Comparison of ENCODE assay signal across 8 mouse cellular contexts in genomic region chr12:86798773-86799540, GRCm38 (mm10).
DNase-seq lines count a peak whose midpoint lies in the region; ATAC-seq and TF ChIP-seq lines count a peak whose summit lies in the region.

No protein-coding gene starts in this region.

- peaks cover 0 to 8% of the 10 kb centered on the region in 2 experiments; a peak in 2 of 4 replicates for H3K36me3 ChIP-seq in MEL (ENCODE audit: control insufficient read depth in 1 of 2, insufficient read depth in 2 of 2, low read length in 2 of 2)
- no peaks in the 10 kb centered on the region for H3K36me3 ChIP-seq in hindbrain, embryonic 11.5 days (ENCODE audit: control insufficient read depth, insufficient read depth, low read length)

- peak overlapping the region; percentile 40 to 54 for H3K4me3 ChIP-seq in MEL (ENCODE audit: control insufficient read depth in 1 of 2, insufficient read depth in 1 of 2, low read depth in 2 of 2, low read length in 2 of 2)
- H3K4me3 ChIP-seq in cerebellum, adult 2 months (replicated peaks; ENCODE audit: insufficient read depth, low read depth, low read length), result no peak overlapping the region
- no peak overlapping the region for H3K4me3 ChIP-seq in hindbrain, embryonic 11.5 days (ENCODE audit: low read depth, low read length)

- H3K9ac ChIP-seq in MEL (ENCODE audit: control insufficient read depth, low read depth, low read length, poor library complexity, severe bottlenecking), result peak overlapping the region; percentile 49
- peak overlapping the region; percentile 27; the same call in 1 of the 2 replicates for H3K9ac ChIP-seq in hindbrain, embryonic 11.5 days (ENCODE audit: low read depth, low read length)

- peak; percentile 77 for DNase-seq in MEL (ENCODE audit: low read depth, low spot score)
- DNase-seq in cerebellum, adult 2 months, result peak; percentile 85 to 94
- peak; percentile 75 to 96 for DNase-seq in frontal cortex, adult 2 months (ENCODE audit: extremely low spot score in 1 of 2, low spot score in 1 of 2)
- peak; percentile 96 for DNase-seq in hindbrain, embryonic 11.5 days (ENCODE audit: low spot score)
- peak; percentile 93 to 94 for DNase-seq in layer of hippocampus, postnatal 14 days (ENCODE audit: low spot score in 2 of 2)
- peak; percentile 89 for DNase-seq in lung, postnatal 25 days (ENCODE audit: low spot score)
- DNase-seq in right cerebral cortex, postnatal 25 days, result peak; percentile 86
- DNase-seq in yolk sac, embryonic 10.5 days (ENCODE audit: low spot score), result peak; percentile 82

- no peak overlapping the region for H3K4me2 ChIP-seq in hindbrain, embryonic 11.5 days (replicated peaks; ENCODE audit: low read depth, low read length)

- H3K79me2 ChIP-seq in MEL (ENCODE audit: control insufficient read depth, insufficient read depth, low read length, poor library complexity), result no peaks in the 10 kb centered on the region

- 11% methylated on average over 14 of the region's 14 CpGs for WGBS in cerebellum, adult 2 months
- 16% methylated on average over 14 of the region's 14 CpGs for WGBS in hindbrain, embryonic 11.5 days

- H3K27me3 ChIP-seq in MEL (ENCODE audit: control insufficient read depth in 1 of 2, insufficient read depth in 2 of 2, low read length in 2 of 2), result no peaks in the 10 kb centered on the region
- no peaks in the 10 kb centered on the region for H3K27me3 ChIP-seq in cerebellum, adult 2 months (ENCODE audit: control insufficient read depth, insufficient read depth, low read length)
- no peaks in the 10 kb centered on the region for H3K27me3 ChIP-seq in hindbrain, embryonic 11.5 days (ENCODE audit: control insufficient read depth, insufficient read depth, low read length)

- no peak overlapping the region for H3K27ac ChIP-seq in MEL (ENCODE audit: control insufficient read depth, low read depth, low read length)
- H3K27ac ChIP-seq in cerebellum, adult 2 months (ENCODE audit: insufficient read depth, low read length), result peak overlapping the region; percentile 54
- H3K27ac ChIP-seq in hindbrain, embryonic 11.5 days (ENCODE audit: low read depth, low read length), result peak overlapping the region; percentile 68

- TF ChIP-seq CTCF in MEL (IDR thresholded peaks at IDR 0.05 in 2 of 3, conservative IDR thresholded peaks at IDR 0.05 in 1 of 3; ENCODE audit: control insufficient read depth in 1 of 3, insufficient read depth in 1 of 3, low read depth in 2 of 3, low read length in 3 of 3, poor library complexity in 1 of 3, severe bottlenecking in 1 of 3), result peak; percentile 74 to 94 (median 82)
- TF ChIP-seq CTCF in cerebellum, adult 2 months (IDR thresholded peaks at IDR 0.05; ENCODE audit: borderline replicate concordance, insufficient read depth, low read depth, low read length), result peak; percentile 95

- no peak; the same call in 1 of the 2 replicates for TF ChIP-seq RAD21 in MEL (IDR thresholded peaks at IDR 0.05; ENCODE audit: low read depth, low read length)

- no peak for TF ChIP-seq POLR2A in MEL (IDR thresholded peaks at IDR 0.05; ENCODE audit: control insufficient read depth in 1 of 2, insufficient read depth in 1 of 2, low read depth in 1 of 2, low read length in 2 of 2, poor library complexity in 1 of 2)
- no peak for TF ChIP-seq POLR2A in cerebellum, adult 2 months (IDR thresholded peaks at IDR 0.05; ENCODE audit: borderline replicate concordance, insufficient read depth, low read length)

- TF ChIP-seq EP300 in MEL (IDR thresholded peaks at IDR 0.05; ENCODE audit: low read depth in 1 of 2, low read length in 2 of 2), result no peak

- H3K9me3 ChIP-seq in MEL (replicated peaks; ENCODE audit: insufficient read depth, low read length), result no peaks in the 10 kb centered on the region
- no peaks in the 10 kb centered on the region for H3K9me3 ChIP-seq in hindbrain, embryonic 11.5 days (ENCODE audit: control insufficient read depth, low read length)

- ATAC-seq in hindbrain, embryonic 11.5 days (ENCODE audit: low FRiP score), result no peak

- peaks cover 5 to 28% of the 10 kb centered on the region in 2 experiments; a peak in 3 of 4 replicates for H3K4me1 ChIP-seq in MEL (ENCODE audit: control insufficient read depth in 1 of 2, insufficient read depth in 2 of 2, low read length in 2 of 2)
- H3K4me1 ChIP-seq in cerebellum, adult 2 months (ENCODE audit: control insufficient read depth, insufficient read depth, low read length), result peaks cover 46% of the 10 kb centered on the region
- peaks cover 21% of the 10 kb centered on the region for H3K4me1 ChIP-seq in hindbrain, embryonic 11.5 days (replicated peaks; ENCODE audit: control insufficient read depth, insufficient read depth, low read length)

TF ChIP-seq in MEL, 35 proteins besides CTCF, POLR2A, EP300 and RAD21:
- no peak for TF ChIP-seq ZMIZ1 (IDR thresholded peaks at IDR 0.05; ENCODE audit: low read depth, low read length)
- no peak for TF ChIP-seq ETS1 (IDR thresholded peaks at IDR 0.05; ENCODE audit: low read depth, low read length)
- no peak for TF ChIP-seq POLR2AphosphoS5 (IDR thresholded peaks at IDR 0.05; ENCODE audit: borderline replicate concordance, low read depth, low read length)
- no peak for TF ChIP-seq MYB (IDR thresholded peaks at IDR 0.05; ENCODE audit: low read depth, low read length)
- no peak for TF ChIP-seq MYC (IDR thresholded peaks at IDR 0.05; ENCODE audit: low read depth, low read length)
- TF ChIP-seq TCF12 (IDR thresholded peaks at IDR 0.05; ENCODE audit: low read depth, low read length), result 0 out of 2 replicates have a peak, but pooled peaks have one; percentile 7
- no peak for TF ChIP-seq TAL1 (IDR thresholded peaks at IDR 0.05; ENCODE audit: low read length)
- TF ChIP-seq TBP (IDR thresholded peaks at IDR 0.05; ENCODE audit: low read depth, low read length), result no peak
- TF ChIP-seq E2F4 (IDR thresholded peaks at IDR 0.05; ENCODE audit: borderline replicate concordance, low read depth, low read length), result no peak
- peak; percentile 69; the same call in 1 of the 2 replicates for TF ChIP-seq RCOR1 (IDR thresholded peaks at IDR 0.05; ENCODE audit: low read depth, low read length)
- 0 out of 2 replicates have a peak, but pooled peaks have one; percentile 38 for TF ChIP-seq ZNF384 (IDR thresholded peaks at IDR 0.05; ENCODE audit: low read depth, low read length)
- TF ChIP-seq MAX (IDR thresholded peaks at IDR 0.05; ENCODE audit: low read length), result no peak
- TF ChIP-seq MXI1 (IDR thresholded peaks at IDR 0.05; ENCODE audit: low read depth, low read length), result peak; percentile 37; the same call in 1 of the 2 replicates
- TF ChIP-seq CHD1 (IDR thresholded peaks at IDR 0.05; ENCODE audit: low read depth, low read length), result no peak
- no peak for TF ChIP-seq ELF1 (IDR thresholded peaks at IDR 0.05; ENCODE audit: low read depth, low read length)
- TF ChIP-seq SIN3A (IDR thresholded peaks at IDR 0.05; ENCODE audit: low read length), result 0 out of 2 replicates have a peak, but pooled peaks have one; percentile 32
- no peak for TF ChIP-seq UBTF (IDR thresholded peaks at IDR 0.05; ENCODE audit: borderline replicate concordance, insufficient read depth, low read depth, low read length)
- no peak for TF ChIP-seq GATA1 (IDR thresholded peaks at IDR 0.05; ENCODE audit: low read depth, low read length)
- peak; percentile 32; the same call in 1 of the 2 replicates for TF ChIP-seq ZC3H11A (IDR thresholded peaks at IDR 0.05; ENCODE audit: low read depth, low read length)
- TF ChIP-seq GABPA (IDR thresholded peaks at IDR 0.05; ENCODE audit: low read depth, low read length), result no peak
- TF ChIP-seq MAZ (IDR thresholded peaks at IDR 0.05; ENCODE audit: low read depth, low read length), result no peak
- TF ChIP-seq JUND (IDR thresholded peaks at IDR 0.05; ENCODE audit: low read depth, low read length), result no peak
- TF ChIP-seq USF2 (IDR thresholded peaks at IDR 0.05; ENCODE audit: borderline replicate concordance in 1 of 2, insufficient read depth in 1 of 2, low read depth in 1 of 2, low read length in 2 of 2), result no peak
- no peak for TF ChIP-seq MAFK (IDR thresholded peaks at IDR 0.05; ENCODE audit: borderline replicate concordance, low read depth, low read length)
- TF ChIP-seq BHLHE40 (IDR thresholded peaks at IDR 0.05; ENCODE audit: borderline replicate concordance, low read depth, low read length), result no peak
- no peak for TF ChIP-seq CHD2 (IDR thresholded peaks at IDR 0.05; ENCODE audit: low read length)
- 0 out of 2 replicates have a peak, but pooled peaks have one; percentile 28 for TF ChIP-seq HCFC1 (IDR thresholded peaks at IDR 0.05; ENCODE audit: low read depth, low read length)
- no peak for TF ChIP-seq KAT2A (conservative IDR thresholded peaks at IDR 0.05; ENCODE audit: low read depth, low read length)
- no peak for TF ChIP-seq USF1 (IDR thresholded peaks at IDR 0.05; ENCODE audit: low read depth, low read length)
- peak; percentile 53 for TF ChIP-seq SMC3 (IDR thresholded peaks at IDR 0.05; ENCODE audit: low read depth, low read length)
- no peak for TF ChIP-seq MEF2A (IDR thresholded peaks at IDR 0.05; ENCODE audit: extremely low read depth, insufficient replicate concordance, low read depth, low read length, poor library complexity, severe bottlenecking)
- no peak for TF ChIP-seq NRF1 (IDR thresholded peaks at IDR 0.05; ENCODE audit: insufficient read depth, low read depth, low read length, poor library complexity, severe bottlenecking)
- no peak for TF ChIP-seq POLR2AphosphoS2 (IDR thresholded peaks at IDR 0.05; ENCODE audit: low read length)
- TF ChIP-seq NELFE (IDR thresholded peaks at IDR 0.05; ENCODE audit: low read depth, low read length), result no peak; the same call in 1 of the 2 replicates
- no peak for TF ChIP-seq ZKSCAN1 (IDR thresholded peaks at IDR 0.05; ENCODE audit: low read depth, low read length)

Comparison
In these comparisons a context has a peak if more than half of its experiments do, and no peak if none do; other contexts are left out.
1. H3K4me3 ChIP-seq: peak in MEL (2 of 2); none in cerebellum, adult 2 months (single experiment) and hindbrain, embryonic 11.5 days (single experiment).
2. Peak in every context shown above with its lines, with median percentiles within 50 percentile points of each other: DNase-seq.